Mouse (Mus musculus) c-Kit-positive CD71-positive TER-119-negative erythroid progenitor cells, embryonic 14.5 days (primary cell): ENCODE results near the gene Rhebl1.
A peak's percentile ranks its signal among the peaks of the same experiment; 100 is the strongest.

Experiments
- DNase-seq: peaks from one replicate; pipeline ENCODE4 v3.0.0-alpha.2; 2013; ENCODE audit warnings: low read depth

The Rhebl1 gene

GRCm38 (mm10) chr15:98849956-98850600, 44.3 kb downstream of the Rhebl1 start:
- DNase-seq, result no peak

- no peak for DNase-seq
These were observed 45.2 kb downstream of the Rhebl1 start for GRCm38 (mm10) chr15:98849165-98849564.

GRCm38 (mm10) chr15:98846140-98846539, 48.2 kb downstream of the Rhebl1 start:
- no peak for DNase-seq

GRCm38 (mm10) chr15:98845149-98845548, 49.2 kb downstream of the Rhebl1 start:
- no peak for DNase-seq

GRCm38 (mm10) chr15:98843595-98844223, 50.6 kb downstream of the Rhebl1 start:
- no peak for DNase-seq

- DNase-seq, result no peak
These were observed 54.4 kb downstream of the Rhebl1 start for GRCm38 (mm10) chr15:98839671-98840585.

GRCm38 (mm10) chr15:98839161-98839560, 55.2 kb downstream of the Rhebl1 start:
- no peak for DNase-seq

- no peak for DNase-seq
These were observed 56.6 kb downstream of the Rhebl1 start for GRCm38 (mm10) chr15:98837743-98838103.

GRCm38 (mm10) chr15:98837006-98837742, 57.2 kb downstream of the Rhebl1 start:
- DNase-seq, result peak; percentile 79

- no peak for DNase-seq
These were observed 59.0 kb downstream of the Rhebl1 start for GRCm38 (mm10) chr15:98835291-98835690.

GRCm38 (mm10) chr15:98834059-98834458, 60.3 kb downstream of the Rhebl1 start:
- no peak for DNase-seq

- DNase-seq, result no peak
These were observed 61.1 kb downstream of the Rhebl1 start for GRCm38 (mm10) chr15:98833281-98833680.

- DNase-seq, result peak; percentile 78
These were observed 61.9 kb downstream of the Rhebl1 start for GRCm38 (mm10) chr15:98832161-98833058.

GRCm38 (mm10) chr15:98831684-98832035, 62.7 kb downstream of the Rhebl1 start:
- DNase-seq, result no peak

GRCm38 (mm10) chr15:98830736-98831683, 63.3 kb downstream of the Rhebl1 start, which contains the start of gene Prkag1:
Prkag1 (minus strand) TSS chr15:98831521.
- peak; percentile 92 for DNase-seq
